Mouse (Mus musculus) midbrain, postnatal 0 days (tissue): ENCODE measurements at regions not wholly inside any gene's neighbourhood (a gene's known extent, or its start where the extent isn't known, plus 50 kb on each side); places are given as distances from the start of the nearest gene placed in this dataset.
A peak's percentile ranks its signal among the peaks of the same experiment; 100 is the strongest.

Source experiments
- ATAC-seq: fragments of 200-750 bp; cut with Nextera tagmentation; 2 replicates; pipeline ENCODE4 v1.8.0; 2017; ENCODE audit warnings: moderate number of reproducible peaks, mild to moderate bottlenecking, moderate TSS enrichment, moderate library complexity; ENCODE audit not compliant: low FRiP score
- DNase-seq: peaks from one replicate; pipeline ENCODE4 v3.0.0-alpha.2; 2015; ENCODE audit warnings: low spot score
- H3K27ac ChIP-seq: fragments of 300-500 bp; sonication (generic); 2 replicates; pipeline ENCODE4 v1.5.1; 2014; ENCODE audit warnings: low read depth, mild to moderate bottlenecking, low read length, mixed read lengths
- H3K27me3 ChIP-seq: fragments of 300-500 bp; sonication (generic); 2 replicates; pipeline ENCODE4 v1.6.1; 2014; ENCODE audit warnings: low read length, control low read depth, mixed read lengths; ENCODE audit not compliant: insufficient read depth
- H3K36me3 ChIP-seq: fragments of 300-500 bp; sonication (generic); 2 replicates; pipeline ENCODE4 v1.6.1; 2014; ENCODE audit warnings: low read length, control low read depth, mixed read lengths; ENCODE audit not compliant: insufficient read depth
- H3K4me1 ChIP-seq: fragments of 300-500 bp; sonication (generic); 2 replicates; pipeline ENCODE4 v1.6.1; 2014; ENCODE audit warnings: mild to moderate bottlenecking, control low read depth, antibody characterized with exemption, low read length, mixed read lengths; ENCODE audit not compliant: insufficient read depth
- H3K4me2 ChIP-seq: fragments of 300-500 bp; sonication (generic); 2 replicates; pipeline ENCODE4 v1.6.1; 2014; ENCODE audit warnings: low read depth, mild to moderate bottlenecking, low read length, mixed read lengths; ENCODE audit not compliant: poor library complexity, severe bottlenecking
- H3K4me3 ChIP-seq: fragments of 300-500 bp; sonication (generic); 2 replicates; pipeline ENCODE4 v1.5.1; 2014; ENCODE audit warnings: low read depth, mild to moderate bottlenecking, low read length, moderate library complexity
- H3K9ac ChIP-seq: fragments of 300-500 bp; sonication (generic); replicated peaks from 2 replicates; pipeline ENCODE4 v1.6.1; 2014; ENCODE audit warnings: mild to moderate bottlenecking, low read length, moderate library complexity, mixed read lengths; ENCODE audit not compliant: poor library complexity, severe bottlenecking
- H3K9me3 ChIP-seq: fragments of 300-500 bp; sonication (generic); 2 replicates; pipeline ENCODE4 v1.6.1; 2016; ENCODE audit warnings: low read length, control low read depth
- CTCF ChIP-seq: IDR thresholded peaks from 2 replicates; pipeline ENCODE4 v1.5.1; 2016; ENCODE audit warnings: antibody characterized with exemption, mild to moderate bottlenecking
- WGBS: fragments of 180-500 bp; shearing (Covaris S2); extraction: QIAGEN DNeasy Blood & Tissue Kit; methylation state at CpG from one replicate; pipeline ENCODE4 v1.1.7; 2014; 5-methylcytosine and 5-hydroxymethylcytosine counted together

DNA sequence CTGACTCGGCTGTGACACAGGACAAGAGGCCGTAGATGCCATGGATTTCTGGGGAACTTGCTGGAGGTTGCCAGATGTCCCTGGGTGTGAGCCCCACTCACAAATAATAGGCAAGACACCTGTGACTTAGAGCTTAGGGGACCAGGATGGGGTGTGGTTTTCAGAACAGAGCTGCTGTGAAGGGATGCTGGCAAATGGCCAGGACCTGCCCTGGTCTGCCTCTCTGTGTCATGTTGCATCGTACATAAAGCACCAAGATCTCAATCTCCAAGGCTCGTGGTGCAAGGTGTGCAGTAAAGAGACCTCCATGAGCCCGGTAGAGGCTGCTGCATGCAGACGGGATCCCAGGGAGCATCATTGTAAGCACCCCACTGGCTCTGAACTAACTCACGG is 113.8 kb downstream of the 1810010D01Rik start:
- ATAC-seq = no peak
- WGBS = 72% methylated on average over 7 of the region's 7 CpGs

DNA sequence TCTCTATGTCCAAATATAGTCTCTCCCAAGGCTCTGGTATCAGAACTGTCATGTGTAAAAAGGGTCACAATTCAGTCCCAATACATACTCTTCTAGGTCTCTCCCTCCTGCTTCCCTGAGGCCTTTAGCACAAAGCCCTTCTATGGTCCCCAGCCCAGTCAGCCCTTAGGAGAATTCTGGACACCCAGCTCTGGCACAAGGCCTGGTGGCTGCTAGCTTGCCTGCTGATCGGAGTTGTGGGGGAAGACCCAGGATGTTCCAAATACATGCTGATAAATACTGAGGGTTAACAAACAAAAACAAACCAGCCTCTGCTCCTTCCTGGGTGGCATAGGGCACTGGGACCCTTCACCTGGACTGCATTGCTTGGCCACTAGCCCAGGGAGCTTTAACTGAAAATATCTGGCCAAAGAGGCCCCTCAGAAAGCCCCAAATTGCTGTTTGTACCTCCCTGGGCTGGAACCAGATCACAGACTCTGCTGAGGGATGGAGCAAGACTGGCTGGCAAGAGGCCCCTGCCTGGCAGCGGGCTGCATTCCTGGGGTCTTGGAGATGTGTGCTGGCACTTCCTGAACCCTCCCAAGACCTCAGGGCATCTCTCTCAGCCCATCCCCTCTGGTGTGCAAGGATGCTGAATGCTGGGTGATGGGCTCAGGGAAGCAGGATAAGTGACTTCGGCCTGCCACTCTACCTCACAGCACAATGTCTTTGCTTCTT is 114.3 kb downstream of the 1810010D01Rik start:
- H3K9me3 ChIP-seq = no peaks in the 10 kb centered on the region
- ATAC-seq (peak; percentile 66; the same call in 1 of the 2 replicates), DNase-seq (peak; percentile 72)
- no peaks in the 10 kb centered on the region for H3K27me3 ChIP-seq
- H3K4me3 ChIP-seq = no peak overlapping the region
- H3K27ac ChIP-seq = no peak overlapping the region
- no peak overlapping the region for H3K9ac ChIP-seq
- 68% methylated on average over 3 of the region's 3 CpGs for WGBS
- H3K4me1 ChIP-seq = no peaks in the 10 kb centered on the region
- no peak for TF ChIP-seq CTCF
- no peak overlapping the region for H3K4me2 ChIP-seq
- no peaks in the 10 kb centered on the region for H3K36me3 ChIP-seq

More for the DNA sequence above, 113.8 kb downstream of the 1810010D01Rik start:
- no peak overlapping the region for H3K4me3 ChIP-seq
- H3K9me3 ChIP-seq = no peaks in the 10 kb centered on the region
- H3K36me3 ChIP-seq = no peaks in the 10 kb centered on the region
- no peak overlapping the region for H3K4me2 ChIP-seq
- H3K9ac ChIP-seq = no peak overlapping the region
- TF ChIP-seq CTCF = no peak
- no peaks in the 10 kb centered on the region for H3K27me3 ChIP-seq
- peak; percentile 9 for DNase-seq
- no peaks in the 10 kb centered on the region for H3K4me1 ChIP-seq
- H3K27ac ChIP-seq = no peak overlapping the region

DNA sequence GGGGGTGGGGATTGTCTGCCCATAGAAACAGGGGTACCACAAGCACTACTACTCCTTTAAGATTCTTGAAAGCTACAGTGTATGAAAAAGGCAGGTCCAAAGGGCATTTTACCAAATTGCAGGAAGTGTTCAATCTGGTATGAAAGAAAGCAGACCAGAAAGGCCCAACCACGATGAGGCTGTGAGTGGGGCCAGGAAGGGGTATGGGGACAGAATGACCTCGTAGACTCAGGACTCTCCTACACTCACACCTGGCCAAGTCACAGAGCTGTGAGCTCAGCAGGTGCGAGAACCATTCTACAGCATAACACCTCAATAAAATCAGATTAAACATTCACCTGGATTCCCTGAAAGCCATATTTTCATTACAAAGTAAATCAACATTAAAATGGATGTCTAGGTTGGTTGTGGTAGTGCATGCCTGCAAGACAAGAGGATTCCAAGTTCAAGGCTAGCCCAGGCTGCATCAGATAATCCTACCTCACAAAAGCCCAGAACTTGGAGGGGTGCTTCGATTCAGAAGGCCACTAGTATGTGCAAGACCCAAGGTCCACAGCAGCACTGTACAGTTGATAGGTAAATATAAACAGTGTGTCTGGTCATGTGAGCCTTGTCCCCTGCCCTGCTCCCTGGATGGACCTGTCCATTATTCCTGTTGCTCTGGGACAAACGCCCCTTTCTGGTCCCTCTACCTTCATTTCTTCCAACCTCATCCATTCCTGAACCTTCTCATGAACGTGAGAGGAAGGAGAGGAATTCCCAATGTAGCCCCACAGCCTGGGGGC is 115.3 kb downstream of the 1810010D01Rik start:
- no peaks in the 10 kb centered on the region for H3K36me3 ChIP-seq
- no peak for DNase-seq

DNA sequence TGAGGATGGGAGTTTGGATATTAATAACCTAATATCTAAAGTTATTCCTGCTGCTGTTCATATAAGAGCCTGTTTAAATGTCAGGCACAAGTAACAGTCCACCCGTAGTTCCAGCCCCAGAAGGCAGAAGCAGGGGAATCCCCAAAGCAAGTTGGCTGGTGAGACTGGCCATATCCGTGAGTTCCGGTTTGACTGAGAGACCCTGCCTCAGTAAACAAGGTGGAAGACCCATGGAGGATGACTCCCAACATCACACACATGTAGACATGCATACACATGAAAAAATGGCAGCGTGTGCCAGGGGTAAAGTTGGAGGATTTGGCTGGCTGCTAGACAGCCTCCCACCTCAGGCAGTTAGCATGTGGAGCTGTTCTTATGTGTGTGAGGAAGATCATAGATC is 117.1 kb downstream of the 1810010D01Rik start:
- DNase-seq = no peak
- WGBS = 91% methylated on average over 4 of the region's 4 CpGs
- no peak overlapping the region for H3K27ac ChIP-seq
- H3K9me3 ChIP-seq = no peaks in the 10 kb centered on the region
- ATAC-seq = no peak
- H3K36me3 ChIP-seq = no peaks in the 10 kb centered on the region
- no peak overlapping the region for H3K4me2 ChIP-seq
- no peak overlapping the region for H3K9ac ChIP-seq
- no peaks in the 10 kb centered on the region for H3K27me3 ChIP-seq
- H3K4me1 ChIP-seq = no peaks in the 10 kb centered on the region
- H3K4me3 ChIP-seq = no peak overlapping the region
- no peak for TF ChIP-seq CTCF

More for the DNA sequence above, 115.3 kb downstream of the 1810010D01Rik start:
- H3K4me3 ChIP-seq = no peak overlapping the region
- H3K9ac ChIP-seq = no peak overlapping the region
- no peaks in the 10 kb centered on the region for H3K4me1 ChIP-seq
- H3K9me3 ChIP-seq = no peaks in the 10 kb centered on the region
- H3K4me2 ChIP-seq = no peak overlapping the region
- ATAC-seq = no peak
- no peak for TF ChIP-seq CTCF
- no peak overlapping the region for H3K27ac ChIP-seq
- WGBS = 80% methylated on average over 6 of the region's 6 CpGs
- H3K27me3 ChIP-seq = no peaks in the 10 kb centered on the region

DNA sequence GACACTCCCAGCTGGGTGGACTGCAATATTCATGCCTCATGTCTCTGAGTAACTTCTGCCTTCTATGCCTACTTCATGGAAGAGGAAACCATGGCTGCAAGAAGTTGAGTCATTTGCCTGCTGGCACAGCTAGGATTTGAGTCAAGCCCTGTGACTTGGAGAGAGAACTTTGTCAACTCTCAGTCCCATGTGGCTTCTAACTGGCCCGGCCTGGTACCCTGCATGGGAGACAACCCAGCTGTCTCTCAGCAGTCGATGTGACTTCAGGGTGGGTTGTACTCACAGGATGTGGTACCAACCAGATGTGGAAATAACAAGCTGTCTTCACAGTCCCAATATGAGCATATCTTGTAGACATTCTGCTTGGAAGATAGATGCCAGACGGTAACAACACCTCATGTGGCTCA is 118.6 kb downstream of the 1810010D01Rik start:
- TF ChIP-seq CTCF = no peak
- Histone ChIP-seq H3K9ac (no peak overlapping the region), H3K4me3 (no peak overlapping the region), H3K4me2 (no peak overlapping the region), H3K4me1 (no peaks in the 10 kb centered on the region), H3K27ac (no peak overlapping the region), H3K9me3 (no peaks in the 10 kb centered on the region), H3K36me3 (no peaks in the 10 kb centered on the region), H3K27me3 (no peaks in the 10 kb centered on the region)
- WGBS = 88% methylated on average over 3 of the region's 3 CpGs
- ATAC-seq = no peak
- DNase-seq = no peak

DNA sequence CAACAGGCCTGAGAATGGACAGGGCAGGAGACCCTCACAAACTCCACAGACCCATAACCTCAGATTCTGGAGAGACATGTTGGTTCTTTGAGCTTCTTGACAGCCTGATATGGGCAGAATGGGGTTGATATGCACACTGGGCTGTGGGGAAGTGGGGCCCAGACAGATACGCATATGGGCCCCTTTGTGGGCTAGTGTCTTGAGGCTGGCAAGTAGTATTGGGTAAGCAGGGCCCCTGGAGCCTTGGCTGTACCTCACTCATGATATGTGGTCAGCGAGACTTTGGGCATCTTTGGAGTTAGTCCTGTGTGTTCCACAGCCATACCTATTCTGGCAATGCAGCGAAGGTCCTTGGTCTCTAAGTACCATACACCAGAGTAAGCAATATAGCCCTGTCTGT is 119.3 kb downstream of the 1810010D01Rik start:
- DNase-seq (no peak), ATAC-seq (no peak)
- Histone ChIP-seq H3K9ac (no peak overlapping the region), H3K27me3 (no peaks in the 10 kb centered on the region), H3K4me1 (no peaks in the 10 kb centered on the region), H3K4me2 (no peak overlapping the region), H3K27ac (no peak overlapping the region), H3K4me3 (no peak overlapping the region), H3K9me3 (no peaks in the 10 kb centered on the region), H3K36me3 (no peaks in the 10 kb centered on the region)
- no peak for TF ChIP-seq CTCF
- 100% methylated on average over 3 of the region's 3 CpGs for WGBS
